Mouse (Mus musculus) cortical plate, adult 2 months (tissue): ENCODE measurements around the gene Ccdc33.

Experiments used
- CTCF ChIP-seq: fragments of 200-500 bp; IDR thresholded peaks from 2 replicates; pipeline ENCODE4 v1.5.1; 2011; ENCODE audit warnings: mild to moderate bottlenecking, control low read depth, low read length; ENCODE audit not compliant: insufficient read depth; ENCODE audit errors: extremely low read depth
- POLR2A ChIP-seq: fragments of 200-500 bp; IDR thresholded peaks from 2 replicates; pipeline ENCODE4 v1.6.1; 2011; ENCODE audit warnings: mild to moderate bottlenecking, low read length, control low read depth; ENCODE audit not compliant: insufficient read depth; ENCODE audit errors: extremely low read depth

GRCm38 (mm10) chr9:58018385-58018784 is 100.2 kb downstream of the Ccdc33 start:
- no peak for TF ChIP-seq POLR2A
- no peak for TF ChIP-seq CTCF
